Mouse (Mus musculus): ENCODE data around the gene Pcbp4.

Pcbp4 gene

DNA sequence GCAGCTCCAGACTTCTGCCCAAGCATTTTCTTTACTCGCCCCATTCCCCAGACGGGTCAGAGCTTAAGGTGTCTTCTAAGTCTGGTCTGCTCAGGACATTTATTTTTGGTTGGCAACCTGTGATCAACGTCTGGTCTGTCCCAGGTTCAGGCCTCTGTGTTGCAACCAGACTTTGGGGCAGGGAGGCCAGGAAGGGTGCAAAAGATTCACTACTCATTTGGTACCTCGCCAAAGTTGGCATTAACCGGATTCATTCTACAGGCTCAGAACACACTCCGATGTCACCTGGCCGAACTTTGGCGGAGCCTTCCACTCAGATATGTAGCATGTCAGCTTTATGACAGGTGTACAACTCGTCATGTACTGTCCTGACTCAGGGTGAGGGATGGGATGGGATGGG, 5.1 kb upstream of the Pcbp4 start:
- DNase-seq: no peak

- peak; percentile 80 for DNase-seq
Observed at GRCm38 (mm10) chr9:106448498-106449031, 4.5 kb upstream of the Pcbp4 start.

GRCm38 (mm10) chr9:106449947-106450346, 3.1 kb upstream of the Pcbp4 start:
- DNase-seq: no peak

GRCm38 (mm10) chr9:106450661-106451060, 2.4 kb upstream of the Pcbp4 start:
- DNase-seq: no peak

DNA sequence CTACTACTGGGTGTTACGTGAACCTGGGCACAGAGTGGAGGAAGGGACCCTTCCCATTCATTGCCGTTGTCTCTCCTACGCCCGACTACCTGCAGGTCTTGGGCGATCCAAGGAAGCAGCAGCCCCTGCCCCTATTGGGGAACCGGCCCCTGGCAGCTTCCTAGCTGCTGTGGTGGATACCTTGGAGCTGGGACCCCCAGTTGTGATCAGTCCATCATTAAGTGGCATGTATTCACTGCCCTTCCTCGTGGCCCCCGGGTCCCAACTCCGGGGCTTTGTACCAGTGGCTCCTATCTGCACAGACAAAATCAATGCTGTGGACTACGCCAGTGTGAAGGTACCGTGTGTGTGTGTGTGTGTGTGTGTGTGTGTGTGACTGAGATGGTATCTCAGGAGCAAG, 1.8 kb upstream of the Pcbp4 start:
- no peak for DNase-seq

DNA sequence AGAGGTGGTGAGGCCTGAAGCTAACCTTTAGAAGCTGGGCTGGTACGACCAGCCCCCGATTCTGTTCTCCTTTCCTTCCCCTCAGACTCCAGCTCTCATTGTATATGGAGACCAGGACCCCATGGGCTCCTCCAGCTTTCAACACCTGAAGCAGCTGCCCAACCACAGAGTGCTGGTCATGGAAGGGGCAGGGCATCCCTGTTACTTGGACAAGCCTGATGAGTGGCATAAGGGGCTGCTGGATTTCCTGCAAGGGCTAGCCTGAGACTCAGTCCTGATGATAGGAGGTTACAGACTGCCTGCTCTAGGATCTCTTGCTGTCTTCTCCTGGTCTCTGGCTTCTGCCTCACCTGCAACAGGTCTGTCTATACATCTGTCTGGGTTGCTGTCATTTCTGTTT, 1.2 kb upstream of the Pcbp4 start:
- DNase-seq: no peak

DNA sequence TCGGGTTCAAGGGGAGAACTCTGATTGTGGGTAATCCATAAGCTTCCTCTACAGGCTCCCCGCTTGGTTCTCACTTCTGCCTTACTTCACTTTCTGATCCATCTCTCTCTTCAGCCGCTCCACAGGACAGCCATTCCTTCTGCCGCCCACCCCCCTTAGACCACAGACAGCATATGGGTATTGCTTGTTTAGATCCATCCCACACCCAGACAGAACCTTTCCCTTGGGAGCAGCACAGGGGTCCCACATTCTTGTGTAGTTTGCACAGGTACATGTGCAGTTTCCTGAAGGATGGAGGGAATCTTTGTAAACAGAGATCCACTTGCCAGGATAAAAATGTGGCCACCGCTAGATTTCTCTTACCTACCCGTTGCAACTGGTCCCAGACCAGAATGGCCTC, 740 bp upstream of the Pcbp4 start:
- DNase-seq: no peak

DNA sequence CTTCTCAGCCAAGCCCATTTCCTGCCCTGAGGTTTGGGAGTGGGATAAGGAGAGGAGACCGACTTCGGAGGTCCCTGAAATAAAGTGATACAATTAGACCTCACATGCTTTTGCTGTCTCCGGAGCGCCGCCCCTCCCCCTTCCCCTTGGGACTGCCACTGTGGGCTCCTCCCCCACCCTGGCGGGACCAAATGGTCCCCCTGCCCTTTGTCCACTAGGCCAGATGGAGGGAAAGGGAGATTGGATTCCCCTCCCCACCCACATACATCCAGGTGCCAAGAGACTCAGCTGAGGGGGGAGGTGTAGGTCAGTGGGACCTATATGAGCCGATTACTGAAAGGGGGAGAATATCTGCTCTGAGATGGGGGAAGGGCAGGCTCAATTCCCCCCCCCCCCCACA, 270 bp upstream of the Pcbp4 start:
- DNase-seq: no peak

GRCm38 (mm10) chr9:106454071-106454761, 1.1 kb downstream of the Pcbp4 start:
- DNase-seq: no peak

DNA sequence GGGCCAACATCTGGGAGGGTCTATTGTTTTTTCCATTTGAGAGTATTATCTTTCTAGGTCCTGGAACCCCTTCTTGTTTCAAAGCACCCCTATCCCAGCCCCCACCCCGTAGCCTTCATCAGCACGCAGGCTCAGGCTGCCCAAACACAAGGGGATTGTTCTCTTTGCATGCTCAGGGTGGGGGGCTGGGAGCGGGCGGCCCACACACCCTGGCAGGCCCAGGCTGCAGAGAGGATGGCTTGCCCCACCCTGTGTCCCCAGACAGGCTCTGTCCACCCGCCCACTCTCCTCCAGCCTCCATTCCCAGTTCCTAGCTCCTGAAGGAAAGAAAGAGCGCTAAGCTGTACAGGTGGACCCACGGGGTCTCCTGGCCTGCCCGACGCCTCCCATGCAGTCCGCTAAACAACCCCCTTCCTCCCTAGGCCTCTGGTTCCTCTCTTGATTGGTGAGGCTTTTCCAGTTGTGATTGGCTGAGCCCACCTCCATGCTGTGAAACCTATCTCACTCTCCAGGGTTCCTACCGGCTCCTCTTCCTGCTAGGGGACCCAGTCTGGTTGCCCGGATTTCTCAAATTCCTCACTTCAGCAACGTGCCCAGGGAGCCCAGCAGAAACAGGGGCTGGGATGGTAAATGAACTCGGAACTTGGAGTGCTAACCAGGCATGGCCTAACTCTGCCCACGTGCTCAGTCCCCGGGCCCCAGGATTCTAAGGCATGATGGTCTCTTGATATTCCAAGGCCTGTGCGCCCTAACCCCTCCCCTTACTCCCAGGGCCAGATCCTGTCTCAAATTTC, 2.0 kb downstream of the Pcbp4 start:
- no peak for DNase-seq

GRCm38 (mm10) chr9:106456325-106457162, 3.5 kb downstream of the Pcbp4 start:
- no peak for DNase-seq

DNA sequence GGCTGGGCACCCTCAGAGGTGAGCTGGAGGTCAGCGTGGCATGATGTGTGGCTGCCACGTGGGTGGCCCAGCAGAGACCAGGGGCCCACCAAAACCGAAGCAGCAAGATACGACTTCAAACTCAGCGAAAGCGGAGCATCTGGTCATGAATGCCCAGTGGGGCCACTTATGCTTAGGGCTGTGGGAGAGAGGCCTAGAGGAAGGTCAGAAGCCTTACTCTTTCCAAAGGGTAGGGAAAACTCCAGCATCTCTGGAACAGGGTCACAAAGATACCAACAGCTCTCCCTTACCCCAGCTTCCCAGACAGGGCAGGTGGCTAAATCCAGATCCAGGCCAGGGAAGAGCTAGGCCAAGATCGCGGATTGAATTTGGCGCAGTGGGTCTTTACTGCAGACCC, 4.1 kb downstream of the Pcbp4 start:
- DNase-seq: no peak

- no peak for DNase-seq
Observed at GRCm38 (mm10) chr9:106457920-106458319, 4.8 kb downstream of the Pcbp4 start.

GRCm38 (mm10) chr9:106459946-106460345, 6.9 kb downstream of the Pcbp4 start:
- DNase-seq: no peak

DNA sequence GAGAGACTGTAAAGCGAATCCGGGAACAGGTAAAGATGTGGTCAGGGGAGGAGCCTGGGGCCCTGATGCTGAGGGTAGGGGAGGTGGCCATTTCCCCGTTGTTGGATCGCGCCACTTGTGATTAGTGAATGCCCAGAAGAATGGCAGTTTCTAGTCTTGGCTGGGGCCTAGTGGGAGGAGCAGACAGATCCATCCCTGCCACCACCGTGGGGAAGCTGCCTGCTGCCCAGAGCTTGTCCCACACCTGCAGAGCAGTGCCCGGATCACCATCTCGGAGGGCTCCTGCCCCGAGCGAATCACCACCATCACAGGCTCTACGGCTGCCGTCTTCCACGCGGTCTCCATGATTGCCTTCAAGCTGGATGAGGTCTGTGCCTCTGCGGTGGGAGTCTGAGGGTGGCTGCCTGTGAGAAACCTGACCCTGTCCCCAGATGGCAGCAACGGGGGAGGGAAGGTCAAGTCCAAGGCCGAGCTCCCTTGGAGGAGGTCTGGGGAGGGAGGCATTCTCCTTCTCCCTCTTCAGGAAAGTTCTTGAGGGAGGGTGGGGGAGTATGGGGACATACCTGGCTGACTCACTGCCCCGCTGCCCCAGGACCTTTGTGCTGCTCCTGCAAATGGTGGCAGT, 7.4 kb downstream of the Pcbp4 start:
- no peak for DNase-seq

DNA sequence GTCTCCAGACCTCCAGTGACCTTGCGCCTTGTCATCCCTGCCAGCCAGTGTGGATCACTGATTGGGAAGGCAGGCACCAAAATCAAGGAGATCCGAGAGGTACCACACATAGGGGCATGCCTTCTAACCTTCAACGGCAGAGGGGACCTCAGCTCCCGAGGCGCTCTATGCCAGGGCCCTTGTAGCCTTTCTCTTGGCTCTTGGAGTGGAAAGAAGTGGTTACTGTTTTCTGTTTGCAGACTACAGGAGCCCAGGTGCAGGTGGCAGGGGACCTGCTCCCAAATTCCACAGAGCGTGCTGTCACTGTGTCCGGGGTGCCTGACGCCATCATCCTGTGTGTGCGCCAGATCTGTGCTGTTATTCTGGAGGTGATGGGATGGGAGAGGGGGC, 7.9 kb downstream of the Pcbp4 start:
- no peak for DNase-seq

DNA sequence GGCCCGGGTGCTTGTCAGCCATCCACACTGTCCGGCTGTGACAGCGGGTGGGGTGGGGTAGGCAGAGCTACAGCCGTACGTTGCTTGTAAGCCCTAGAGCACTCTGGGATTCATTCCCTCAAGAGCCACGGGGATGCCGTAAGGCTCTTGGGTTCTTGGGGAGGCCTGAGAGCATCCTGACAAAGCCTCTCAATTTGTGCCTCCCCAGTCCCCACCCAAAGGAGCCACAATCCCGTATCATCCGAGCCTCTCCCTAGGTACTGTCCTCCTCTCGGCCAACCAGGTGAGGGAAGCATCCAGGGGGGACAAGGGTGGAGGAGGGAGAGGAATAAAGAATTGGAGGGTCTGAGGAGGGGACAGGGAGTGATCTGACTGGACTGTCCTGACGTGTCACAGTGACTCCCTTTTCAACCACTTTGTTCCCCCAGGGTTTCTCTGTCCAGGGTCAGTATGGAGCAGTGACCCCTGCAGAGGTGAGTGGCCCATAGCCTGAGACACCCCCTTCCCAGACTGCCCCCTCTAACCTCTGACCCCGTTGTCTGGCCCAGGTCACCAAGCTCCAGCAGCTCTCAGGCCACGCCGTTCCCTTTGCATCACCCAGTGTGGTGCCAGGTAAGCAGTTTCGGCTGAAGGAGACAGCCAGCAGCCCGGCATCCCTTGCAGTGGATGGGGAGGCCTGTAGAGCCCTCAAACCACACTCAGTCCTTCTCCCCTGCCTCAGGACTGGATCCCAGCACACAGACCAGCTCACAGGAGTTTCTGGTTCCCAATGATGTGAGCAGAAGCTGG, 8.7 kb downstream of the Pcbp4 start:
- DNase-seq: no peak

GRCm38 (mm10) chr9:106462430-106462800, 9.3 kb downstream of the Pcbp4 start:
- no peak for DNase-seq

- DNase-seq: no peak
Observed at GRCm38 (mm10) chr9:106463122-106464063, 10.3 kb downstream of the Pcbp4 start.

GRCm38 (mm10) chr9:106464751-106465541, 11.9 kb downstream of the Pcbp4 start:
- peak; percentile 81 for DNase-seq
